Comparison of ENCODE assay signal across 23 mouse cellular contexts in genomic region chr6:39476617-39477016, GRCm38 (mm10).
"Had no signal": no experiment of that assay in that cellular context is flagged by ENCODE, and none has a peak within 500 bp of the region (broad histone marks: within the 10 kb centered on the region; RNA-seq: fewer than 3 reads in every experiment).

No protein-coding gene starts in this region.

- DNase-seq: kidney, adult 11 months; kidney, adult 8-10 months; kidney, postnatal 10 days; kidney, postnatal 36 days; layer of hippocampus, postnatal 36 days; liver, postnatal 0 days; right cerebral cortex, adult 18-20 months; right cerebral cortex, postnatal 14 days; right cerebral cortex, postnatal 4 days; thymus, adult 18-20 months; thymus, postnatal 36 days had no signal

- H3K27ac ChIP-seq: intestine, embryonic 15.5 days; kidney, embryonic 15.5 days; left cerebral cortex, adult 2 months; limb, embryonic 12.5 days; liver, embryonic 14.5 days; midbrain, embryonic 10.5 days; midbrain, embryonic 13.5 days; neural tube, embryonic 15.5 days had no signal

- ATAC-seq: intestine, embryonic 15.5 days; liver, postnatal 0 days; midbrain, embryonic 13.5 days; midbrain, embryonic 16.5 days had no signal

- H3K9me3 ChIP-seq: intestine, embryonic 15.5 days; kidney, embryonic 15.5 days; limb, embryonic 12.5 days; limb, embryonic 15.5 days; midbrain, embryonic 10.5 days; midbrain, embryonic 13.5 days; neural tube, embryonic 15.5 days had no signal

- H3K9ac ChIP-seq: intestine, embryonic 15.5 days; kidney, embryonic 15.5 days; limb, embryonic 12.5 days; limb, embryonic 15.5 days; liver, embryonic 14.5 days; liver, postnatal 0 days; midbrain, embryonic 13.5 days; neural tube, embryonic 15.5 days had no signal

- H3K36me3 ChIP-seq: intestine, embryonic 15.5 days had no signal

- H3K27me3 ChIP-seq: intestine, embryonic 15.5 days; kidney, embryonic 15.5 days; limb, embryonic 12.5 days; limb, embryonic 15.5 days; midbrain, embryonic 13.5 days; neural tube, embryonic 15.5 days had no signal

- H3K4me3 ChIP-seq: intestine, embryonic 15.5 days; kidney, embryonic 15.5 days; left cerebral cortex, adult 2 months; limb, embryonic 12.5 days; limb, embryonic 15.5 days; midbrain, embryonic 10.5 days; midbrain, embryonic 13.5 days; myocyte; neural tube, embryonic 15.5 days had no signal

- H3K4me2 ChIP-seq: intestine, embryonic 15.5 days; kidney, embryonic 15.5 days; limb, embryonic 12.5 days; limb, embryonic 15.5 days; liver, embryonic 11.5 days; midbrain, embryonic 13.5 days; neural tube, embryonic 15.5 days had no signal
